Mouse (Mus musculus): ENCODE data around the gene Hist1h3a. TPM values are rescaled to one million over a fixed set of nuclear protein-coding genes. Genes with fewer than 3 reads are reported as not detected.
"Not testable (repeated sequence)": the region's sequence is repeated elsewhere in the genome, so short reads cannot be mapped to it uniquely, and the experiment has no call there.

The Hist1h3a gene
- polyA plus RNA-seq (2012; ENCODE audit: insufficient read depth, low replicate concordance): 6.6 and 7.4 TPM in 2 replicates

DNA sequence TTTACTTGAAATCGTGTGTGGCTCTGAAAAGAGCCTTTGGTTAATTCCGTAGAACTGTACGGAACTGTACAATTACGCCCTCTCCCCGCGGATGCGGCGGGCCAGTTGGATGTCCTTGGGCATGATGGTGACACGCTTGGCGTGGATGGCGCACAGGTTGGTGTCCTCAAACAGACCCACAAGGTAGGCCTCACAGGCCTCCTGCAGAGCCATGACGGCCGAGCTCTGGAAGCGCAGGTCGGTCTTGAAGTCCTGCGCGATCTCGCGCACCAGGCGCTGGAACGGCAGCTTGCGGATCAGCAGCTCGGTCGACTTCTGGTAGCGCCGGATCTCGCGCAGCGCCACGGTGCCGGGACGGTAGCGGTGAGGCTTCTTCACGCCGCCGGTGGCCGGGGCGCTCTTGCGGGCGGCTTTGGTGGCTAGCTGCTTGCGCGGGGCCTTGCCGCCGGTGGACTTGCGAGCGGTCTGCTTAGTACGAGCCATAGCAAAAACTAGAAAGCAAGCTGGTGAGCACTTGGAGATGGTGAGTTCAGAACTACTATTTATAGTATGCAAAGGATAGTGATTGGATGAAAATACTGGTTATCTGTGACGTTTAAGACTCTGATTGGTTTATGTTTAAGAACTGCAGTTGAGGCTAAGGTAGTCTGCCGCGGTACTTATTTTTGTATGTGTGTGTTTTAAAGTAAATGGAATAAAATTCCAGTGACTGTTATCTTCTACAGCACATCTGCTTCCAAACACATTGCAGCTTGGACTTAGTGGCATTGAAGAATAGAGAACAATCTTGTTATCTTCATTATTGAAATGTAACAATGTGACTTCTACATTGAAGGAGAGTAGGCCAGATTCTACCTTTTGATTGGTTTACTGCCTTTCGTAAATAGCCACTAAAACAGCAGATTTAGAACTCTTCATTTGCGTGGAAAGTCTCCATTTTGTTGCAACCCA, at the start of gene Hist1h3a:
Gene Hist1h3a, minus strand, starts transcription at position 516 of the 951 bp plus-strand sequence.
- TF ChIP-seq GATA1 (IDR thresholded peaks at IDR 0.05; ENCODE audit: borderline replicate concordance, low read length): peak; percentile 11; the same call in 1 of the 3 replicates
- H3K36me3 ChIP-seq (replicated peaks; ENCODE audit: low read length); H3K9me3 ChIP-seq; H3K27me3 ChIP-seq (replicated peaks): not testable (repeated sequence)
- peaks cover 67% of the 10 kb centered on the region for H3K4me1 ChIP-seq
- peak within 1 kb of the TSS; percentile 92 for H3K4me3 ChIP-seq (replicated peaks)

DNA sequence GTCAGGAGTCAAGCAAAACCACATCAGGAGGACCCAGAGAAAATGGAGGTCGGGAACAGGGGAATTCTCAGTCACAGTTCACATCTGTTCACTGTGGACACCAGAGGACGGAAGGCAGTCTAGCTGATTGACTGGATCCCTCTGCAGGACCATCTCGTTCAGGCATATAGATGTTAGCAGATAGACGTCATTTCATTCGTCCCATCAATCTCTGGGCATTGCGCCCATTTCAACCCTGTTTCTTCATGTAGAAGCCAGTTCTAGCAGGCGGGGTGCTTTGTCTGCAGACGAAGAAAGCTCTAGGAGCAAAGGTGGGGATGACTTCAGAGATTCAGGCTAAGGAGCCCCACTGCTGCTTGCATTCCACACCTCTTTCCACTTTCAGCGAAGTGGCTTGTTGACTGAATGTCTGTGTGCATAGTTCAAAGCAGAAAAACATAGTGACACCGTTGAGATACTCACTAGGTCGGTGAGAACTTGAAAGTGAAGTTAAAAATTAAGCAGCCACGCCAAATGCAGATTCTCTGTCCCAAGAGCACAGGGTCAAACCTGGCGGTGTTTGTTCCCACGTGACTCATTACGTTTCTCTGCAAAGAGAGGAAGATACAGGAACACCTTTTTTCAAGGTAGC, 44.4 kb upstream of the Hist1h3a start, which contains the start of gene Slc17a2:
Gene Slc17a2, plus strand, starts transcription at position 572 of the 631 bp plus-strand sequence.
- no peaks in the 10 kb centered on the region for H3K4me1 ChIP-seq
- H3K36me3 ChIP-seq (replicated peaks; ENCODE audit: low read length): no peaks in the 10 kb centered on the region
- H3K27me3 ChIP-seq (replicated peaks): peaks cover 47% of the 10 kb centered on the region
- no peak for TF ChIP-seq GATA1 (IDR thresholded peaks at IDR 0.05; ENCODE audit: borderline replicate concordance, low read length)
- no peak for TF ChIP-seq FLI1 (IDR thresholded peaks at IDR 0.05; ENCODE audit: low read length)
- H3K4me3 ChIP-seq (replicated peaks): no peak within 1 kb of the TSS
- H3K9me3 ChIP-seq: peaks cover 5% of the 10 kb centered on the region; the same call in 1 of the 2 replicates

DNA sequence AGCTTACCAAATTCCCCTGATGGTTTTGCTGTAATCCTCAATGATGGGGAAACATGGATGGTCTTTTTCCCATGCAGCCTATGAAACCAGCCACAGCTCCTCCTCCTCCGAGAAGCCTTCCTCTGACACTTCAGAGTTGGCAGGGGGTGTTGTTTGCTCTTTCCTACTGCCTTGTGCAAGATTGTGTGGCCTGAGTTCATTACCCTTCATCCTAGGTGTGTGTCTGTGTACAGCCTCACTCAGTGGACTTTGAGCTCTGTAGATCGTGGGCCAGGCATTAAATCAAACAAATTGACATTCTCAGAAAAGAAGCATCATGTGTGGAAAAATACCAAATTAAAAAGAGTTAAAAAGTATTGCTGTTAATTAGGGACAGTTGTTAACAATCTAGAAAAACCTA, 42.3 kb upstream of the Hist1h3a start:
- Histone ChIP-seq H3K4me3 (replicated peaks) (no peak overlapping the region), H3K36me3 (replicated peaks; ENCODE audit: low read length) (no peaks in the 10 kb centered on the region), H3K9me3 (peaks cover 5% of the 10 kb centered on the region; the same call in 1 of the 2 replicates), H3K27me3 (replicated peaks) (peaks cover 45% of the 10 kb centered on the region), H3K4me1 (peaks cover 7% of the 10 kb centered on the region)
- no peak for TF ChIP-seq GATA1 (IDR thresholded peaks at IDR 0.05; ENCODE audit: borderline replicate concordance, low read length)
- no peak for TF ChIP-seq FLI1 (IDR thresholded peaks at IDR 0.05; ENCODE audit: low read length)

DNA sequence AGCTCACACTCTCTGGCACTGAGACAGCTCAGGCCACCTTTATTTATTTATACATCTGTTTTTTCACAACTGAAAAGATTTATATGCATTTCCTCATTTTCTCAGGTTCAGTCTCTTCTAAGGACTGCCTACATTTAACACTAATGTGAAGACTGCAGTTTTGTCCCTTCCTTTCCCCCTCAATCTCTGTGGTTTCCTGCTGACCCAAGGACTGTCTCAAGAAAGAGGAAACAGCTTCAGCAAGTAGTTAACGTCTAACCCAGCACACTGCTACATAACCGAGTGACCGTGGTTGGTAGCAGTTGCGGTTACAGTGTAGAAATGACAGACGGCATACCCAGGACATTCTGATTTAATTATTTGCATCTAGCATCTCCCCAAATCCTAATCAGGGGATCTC, 37.2 kb upstream of the Hist1h3a start:
- Histone ChIP-seq H3K4me3 (replicated peaks) (no peak overlapping the region), H3K9me3 (no peaks in the 10 kb centered on the region), H3K36me3 (replicated peaks; ENCODE audit: low read length) (no peaks in the 10 kb centered on the region), H3K4me1 (peaks cover 17% of the 10 kb centered on the region), H3K27me3 (replicated peaks) (peaks cover 53% of the 10 kb centered on the region)
- TF ChIP-seq GATA1 (IDR thresholded peaks at IDR 0.05; ENCODE audit: borderline replicate concordance, low read length) (no peak), FLI1 (IDR thresholded peaks at IDR 0.05; ENCODE audit: low read length) (no peak)

DNA sequence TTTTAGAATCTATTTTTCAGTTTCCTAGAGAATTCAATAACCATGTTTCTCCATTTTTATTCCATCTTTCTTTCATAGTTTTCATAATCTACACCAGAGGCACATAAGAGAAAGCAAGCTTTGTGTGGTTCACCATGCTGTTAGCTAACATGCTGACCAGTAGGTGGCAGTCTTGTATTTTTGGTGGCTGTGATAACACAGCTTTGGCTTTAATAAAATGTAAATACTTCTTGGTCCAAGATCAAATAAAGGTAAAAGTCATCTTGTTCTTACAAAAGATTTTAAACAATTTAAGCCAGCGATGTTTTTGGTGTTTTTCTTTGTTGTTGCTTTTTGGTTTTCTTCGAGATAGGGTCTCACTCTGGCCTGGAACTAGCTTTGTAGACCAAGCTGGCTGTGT, 30.3 kb upstream of the Hist1h3a start:
- H3K9me3 ChIP-seq: peaks cover 6% of the 10 kb centered on the region; the same call in 1 of the 2 replicates
- no peaks in the 10 kb centered on the region for H3K4me1 ChIP-seq
- TF ChIP-seq GATA1 (IDR thresholded peaks at IDR 0.05; ENCODE audit: borderline replicate concordance, low read length): no peak
- TF ChIP-seq FLI1 (IDR thresholded peaks at IDR 0.05; ENCODE audit: low read length): no peak
- H3K4me3 ChIP-seq (replicated peaks): no peak overlapping the region
- no peaks in the 10 kb centered on the region for H3K36me3 ChIP-seq (replicated peaks; ENCODE audit: low read length)
- H3K27me3 ChIP-seq (replicated peaks): peaks cover 40% of the 10 kb centered on the region

DNA sequence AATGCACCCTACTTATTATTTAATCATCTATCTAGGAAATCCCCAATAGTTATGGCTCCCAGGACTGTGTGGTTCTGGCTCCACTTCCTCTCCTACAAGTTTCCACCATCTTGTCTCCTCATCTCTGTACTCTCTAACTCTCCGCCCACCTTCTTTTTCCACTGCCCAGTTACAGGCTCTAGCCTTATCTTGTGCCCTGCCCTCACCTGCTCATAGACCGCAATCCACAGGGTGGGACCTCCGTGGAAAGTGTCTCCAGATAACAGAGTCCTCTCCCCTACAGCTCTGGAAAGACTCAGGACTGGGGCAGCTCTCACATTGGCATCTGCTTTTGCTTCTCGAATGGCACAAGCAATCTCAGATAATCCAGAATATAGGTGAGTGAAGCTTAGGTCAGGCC, 16.8 kb upstream of the Hist1h3a start:
- H3K9me3 ChIP-seq: no peaks in the 10 kb centered on the region
- peaks cover 4% of the 10 kb centered on the region for H3K27me3 ChIP-seq (replicated peaks)
- H3K36me3 ChIP-seq (replicated peaks; ENCODE audit: low read length): no peaks in the 10 kb centered on the region
- H3K4me1 ChIP-seq: peaks cover 14% of the 10 kb centered on the region
- TF ChIP-seq FLI1 (IDR thresholded peaks at IDR 0.05; ENCODE audit: low read length): no peak
- TF ChIP-seq GATA1 (IDR thresholded peaks at IDR 0.05; ENCODE audit: borderline replicate concordance, low read length): no peak
- no peak overlapping the region for H3K4me3 ChIP-seq (replicated peaks)

DNA sequence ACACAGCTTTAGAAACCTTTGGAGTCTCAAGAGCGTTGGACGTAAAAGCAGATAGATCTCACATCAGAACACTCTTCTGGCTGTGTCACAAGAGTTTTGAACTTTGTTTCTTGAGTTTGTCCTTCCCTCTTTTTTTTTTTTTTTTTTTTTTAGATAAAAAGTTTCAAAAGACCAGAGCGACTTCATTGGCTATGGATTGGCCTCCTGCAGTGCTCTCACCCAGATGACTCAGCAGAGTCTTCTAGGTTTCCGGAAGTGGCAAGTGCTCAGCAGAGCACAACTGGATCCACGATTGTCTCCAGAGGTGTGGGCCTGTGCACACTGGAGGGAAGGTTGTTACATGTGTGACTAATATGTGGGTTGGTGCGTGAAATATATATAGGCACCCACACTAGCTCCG, 16.2 kb upstream of the Hist1h3a start:
- Histone ChIP-seq H3K36me3 (replicated peaks; ENCODE audit: low read length) (no peaks in the 10 kb centered on the region), H3K4me1 (peaks cover 14% of the 10 kb centered on the region), H3K27me3 (replicated peaks) (peaks cover 4% of the 10 kb centered on the region), H3K4me3 (replicated peaks) (no peak overlapping the region), H3K9me3 (no peaks in the 10 kb centered on the region)
- TF ChIP-seq FLI1 (IDR thresholded peaks at IDR 0.05; ENCODE audit: low read length) (no peak), GATA1 (IDR thresholded peaks at IDR 0.05; ENCODE audit: borderline replicate concordance, low read length) (no peak)

DNA sequence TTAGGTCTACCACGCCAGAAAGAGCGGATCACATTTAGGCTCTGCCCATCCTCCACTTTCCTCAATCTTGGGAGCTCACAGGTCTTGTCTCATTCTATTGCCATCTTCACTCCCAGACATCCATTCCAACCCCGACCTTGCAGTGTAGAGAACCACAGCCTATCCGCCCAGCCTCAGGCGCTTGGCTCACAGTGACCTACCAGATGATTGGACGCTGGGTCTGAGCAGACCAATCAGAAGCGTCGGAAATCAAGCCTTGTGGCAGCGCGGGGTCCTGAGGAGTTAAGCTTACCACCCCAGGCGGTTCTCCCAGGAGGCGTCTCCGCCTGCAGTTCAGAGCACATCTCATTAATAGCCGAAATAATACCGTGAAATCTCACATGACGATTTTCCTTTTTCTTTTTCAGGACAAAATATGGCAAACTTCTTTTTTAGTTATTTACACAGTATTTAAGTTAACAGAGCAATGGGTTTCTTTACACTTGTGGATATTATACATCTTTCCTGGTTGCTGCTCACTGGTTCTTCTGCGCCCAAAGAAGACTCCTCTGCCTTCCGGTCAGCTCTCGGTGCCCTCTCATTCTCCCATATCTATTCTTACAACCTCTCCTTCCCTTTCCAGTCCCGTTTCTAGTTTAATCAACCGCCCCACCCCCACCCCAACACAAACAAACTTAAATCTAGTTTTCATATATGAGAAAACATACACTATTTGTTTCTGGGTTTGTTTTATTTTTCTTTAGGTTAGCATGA, 10.6 kb upstream of the Hist1h3a start:
- Histone ChIP-seq H3K9me3 (no peaks in the 10 kb centered on the region), H3K4me1 (peaks cover 22% of the 10 kb centered on the region), H3K36me3 (replicated peaks; ENCODE audit: low read length) (no peaks in the 10 kb centered on the region), H3K27me3 (replicated peaks) (no peaks in the 10 kb centered on the region), H3K4me3 (replicated peaks) (no peak overlapping the region)
- TF ChIP-seq FLI1 (IDR thresholded peaks at IDR 0.05; ENCODE audit: low read length) (no peak), GATA1 (IDR thresholded peaks at IDR 0.05; ENCODE audit: borderline replicate concordance, low read length) (no peak)

DNA sequence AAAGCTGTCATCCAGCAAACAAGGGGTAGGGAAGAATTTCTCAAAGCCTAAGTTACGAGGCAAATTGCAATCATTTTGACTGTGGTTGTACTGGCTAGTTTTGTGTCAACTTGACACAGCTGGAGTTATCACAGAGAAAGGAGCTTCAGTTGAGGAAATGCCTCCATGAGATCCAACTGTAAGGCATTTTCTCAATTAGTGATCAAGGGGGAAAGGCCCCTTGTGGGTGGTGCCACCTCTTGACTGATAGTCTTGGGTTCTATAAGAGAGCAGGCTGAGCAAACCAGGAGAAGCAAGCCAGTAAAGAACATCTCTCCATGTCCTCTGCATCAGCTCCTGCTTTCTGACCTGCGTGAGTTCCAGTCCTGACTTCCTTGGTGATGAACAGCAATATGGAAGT, 7.4 kb upstream of the Hist1h3a start, which contains the start of gene Trim38:
Gene Trim38, plus strand, starts transcription at position 301 of the 400 bp plus-strand sequence.
- H3K9me3 ChIP-seq; H3K36me3 ChIP-seq (replicated peaks; ENCODE audit: low read length); H3K27me3 ChIP-seq (replicated peaks): not testable (repeated sequence)
- H3K4me3 ChIP-seq (replicated peaks): peak within 1 kb of the TSS; percentile 8
- peaks cover 29% of the 10 kb centered on the region for H3K4me1 ChIP-seq
